Mouse (Mus musculus) small intestine, adult 2 months (tissue): ENCODE measurements at regions not wholly inside any gene's neighbourhood (a gene's known extent, or its start where the extent isn't known, plus 50 kb on each side); places are given as distances from the start of the nearest gene placed in this dataset.

ENCODE experiments used
- H3K27ac ChIP-seq: fragments of 200-500 bp; 2 replicates; pipeline ENCODE4 v1.5.1; 2012; ENCODE audit warnings: low read depth, low read length, control low read depth, inconsistent platforms; ENCODE audit not compliant: insufficient read depth
- H3K27me3 ChIP-seq: fragments of 200-500 bp; 2 replicates; pipeline ENCODE4 v1.6.1; 2012; ENCODE audit warnings: mild to moderate bottlenecking, moderate library complexity, low read length, inconsistent platforms; ENCODE audit not compliant: control insufficient read depth, insufficient read depth
- H3K36me3 ChIP-seq: fragments of 200-500 bp; 2 replicates; pipeline ENCODE4 v1.6.1; 2012; ENCODE audit warnings: mild to moderate bottlenecking, low read length, control low read depth, inconsistent platforms; ENCODE audit not compliant: control insufficient read depth, insufficient read depth
- H3K4me1 ChIP-seq: fragments of 200-500 bp; 2 replicates; pipeline ENCODE4 v1.6.1; 2012; ENCODE audit warnings: low read length, inconsistent platforms, mixed read lengths; ENCODE audit not compliant: control insufficient read depth, insufficient read depth, insufficient read length
- H3K4me3 ChIP-seq: fragments of 200-500 bp; 2 replicates; pipeline ENCODE4 v1.5.1; 2012; ENCODE audit warnings: low read depth, mild to moderate bottlenecking, control low read depth, inconsistent platforms, low read length, moderate library complexity
- CTCF ChIP-seq: fragments of 200-500 bp; IDR thresholded peaks from 2 replicates; pipeline ENCODE4 v1.5.1; 2012; ENCODE audit warnings: low read depth, mild to moderate bottlenecking, control low read depth, inconsistent platforms, low read length, moderate library complexity, mixed read lengths; ENCODE audit not compliant: insufficient replicate concordance, insufficient read length; ENCODE audit errors: extremely low read depth
- POLR2A ChIP-seq: fragments of 200-500 bp; IDR thresholded peaks from 2 replicates; pipeline ENCODE4 v1.6.1; 2012; ENCODE audit warnings: low read depth, mild to moderate bottlenecking, control low read depth, inconsistent platforms, low read length, moderate library complexity
- WGBS: fragments of 180-500 bp; shearing (Covaris S2); methylation state at CpG from one replicate; pipeline ENCODE4 v1.1.7; 2018; 5-methylcytosine and 5-hydroxymethylcytosine counted together

GRCm38 (mm10) chr10:98538706-98539105, 375.5 kb upstream of the Atp2b1 start:
- H3K4me3 ChIP-seq = no peak overlapping the region
- H3K4me1 ChIP-seq = no peaks in the 10 kb centered on the region
- no peaks in the 10 kb centered on the region for H3K27me3 ChIP-seq
- H3K36me3 ChIP-seq = no peaks in the 10 kb centered on the region
- WGBS = 76% methylated on average over 1 of the region's 1 CpGs
- TF ChIP-seq CTCF (no peak), POLR2A (no peak)
- no peak overlapping the region for H3K27ac ChIP-seq

GRCm38 (mm10) chr10:98541062-98541461, 373.1 kb upstream of the Atp2b1 start:
- TF ChIP-seq CTCF (no peak), POLR2A (no peak)
- no peaks in the 10 kb centered on the region for H3K36me3 ChIP-seq
- H3K4me3 ChIP-seq = no peak overlapping the region
- H3K4me1 ChIP-seq = no peaks in the 10 kb centered on the region
- H3K27ac ChIP-seq = no peak overlapping the region
- no peaks in the 10 kb centered on the region for H3K27me3 ChIP-seq

GRCm38 (mm10) chr10:98542072-98542471, 372.1 kb upstream of the Atp2b1 start:
- Histone ChIP-seq H3K27me3 (no peaks in the 10 kb centered on the region), H3K36me3 (no peaks in the 10 kb centered on the region), H3K4me1 (no peaks in the 10 kb centered on the region), H3K27ac (no peak overlapping the region), H3K4me3 (no peak overlapping the region)
- 94% methylated on average over 2 of the region's 2 CpGs for WGBS
- TF ChIP-seq POLR2A = no peak
- TF ChIP-seq CTCF = no peak

- 66% methylated on average over 8 of the region's 8 CpGs for WGBS
- Histone ChIP-seq H3K27me3 (no peaks in the 10 kb centered on the region), H3K36me3 (no peaks in the 10 kb centered on the region), H3K4me3 (no peak overlapping the region), H3K27ac (no peak overlapping the region), H3K4me1 (no peaks in the 10 kb centered on the region)
- no peak for TF ChIP-seq POLR2A
- TF ChIP-seq CTCF = no peak
Observed at GRCm38 (mm10) chr10:98543253-98543997, 370.8 kb upstream of the Atp2b1 start.

- H3K4me1 ChIP-seq = no peaks in the 10 kb centered on the region
- H3K27me3 ChIP-seq = no peaks in the 10 kb centered on the region
- no peaks in the 10 kb centered on the region for H3K36me3 ChIP-seq
- WGBS = 79% methylated on average over 5 of the region's 5 CpGs
- no peak for TF ChIP-seq POLR2A
- TF ChIP-seq CTCF = no peak
- no peak overlapping the region for H3K27ac ChIP-seq
- H3K4me3 ChIP-seq = no peak overlapping the region
Observed at GRCm38 (mm10) chr10:98543998-98544349, 370.2 kb upstream of the Atp2b1 start.

- Histone ChIP-seq H3K27ac (no peak overlapping the region), H3K4me1 (no peaks in the 10 kb centered on the region), H3K4me3 (no peak overlapping the region), H3K27me3 (no peaks in the 10 kb centered on the region), H3K36me3 (no peaks in the 10 kb centered on the region)
- TF ChIP-seq CTCF = no peak
- no peak for TF ChIP-seq POLR2A
- 85% methylated on average over 3 of the region's 3 CpGs for WGBS
Observed at GRCm38 (mm10) chr10:98554575-98554974, 359.6 kb upstream of the Atp2b1 start.

GRCm38 (mm10) chr10:98557470-98558060, 356.6 kb upstream of the Atp2b1 start:
- Histone ChIP-seq H3K4me1 (no peaks in the 10 kb centered on the region), H3K27ac (no peak overlapping the region), H3K4me3 (no peak overlapping the region), H3K27me3 (no peaks in the 10 kb centered on the region), H3K36me3 (no peaks in the 10 kb centered on the region)
- TF ChIP-seq POLR2A (no peak), CTCF (no peak)
- 83% methylated on average over 9 of the region's 9 CpGs for WGBS
